Mouse (Mus musculus): ENCODE data around the gene Lrriq1.

DNA sequence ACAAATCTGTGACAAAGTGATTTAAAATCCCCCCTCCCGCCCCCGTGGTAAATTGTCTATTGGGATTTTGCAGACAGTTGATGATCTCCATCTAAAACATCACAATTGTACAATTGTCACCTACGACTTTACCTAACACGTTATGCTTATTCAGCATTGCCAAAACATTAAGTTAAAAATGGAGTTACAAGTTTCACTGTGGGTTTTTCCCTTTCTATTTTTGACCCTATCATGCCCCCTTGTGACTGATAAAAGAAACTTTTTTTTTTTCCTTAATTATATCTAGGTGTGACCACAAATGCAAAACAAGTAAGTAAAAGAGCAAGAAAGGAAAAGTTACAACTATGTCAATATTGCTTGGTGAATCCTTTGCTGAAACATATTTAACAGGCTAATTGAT lies 93.6 kb downstream of the Lrriq1 start:
- TF ChIP-seq GATA1 (IDR thresholded peaks at IDR 0.05; ENCODE audit: low read length), result no peak
- no peak for TF ChIP-seq TAL1 (IDR thresholded peaks at IDR 0.05; ENCODE audit: low read length)

Measured in erythroblast, embryonic 14.5 days (primary cell).